Mouse (Mus musculus): ENCODE measurements around the gene Nrxn1.

DNA sequence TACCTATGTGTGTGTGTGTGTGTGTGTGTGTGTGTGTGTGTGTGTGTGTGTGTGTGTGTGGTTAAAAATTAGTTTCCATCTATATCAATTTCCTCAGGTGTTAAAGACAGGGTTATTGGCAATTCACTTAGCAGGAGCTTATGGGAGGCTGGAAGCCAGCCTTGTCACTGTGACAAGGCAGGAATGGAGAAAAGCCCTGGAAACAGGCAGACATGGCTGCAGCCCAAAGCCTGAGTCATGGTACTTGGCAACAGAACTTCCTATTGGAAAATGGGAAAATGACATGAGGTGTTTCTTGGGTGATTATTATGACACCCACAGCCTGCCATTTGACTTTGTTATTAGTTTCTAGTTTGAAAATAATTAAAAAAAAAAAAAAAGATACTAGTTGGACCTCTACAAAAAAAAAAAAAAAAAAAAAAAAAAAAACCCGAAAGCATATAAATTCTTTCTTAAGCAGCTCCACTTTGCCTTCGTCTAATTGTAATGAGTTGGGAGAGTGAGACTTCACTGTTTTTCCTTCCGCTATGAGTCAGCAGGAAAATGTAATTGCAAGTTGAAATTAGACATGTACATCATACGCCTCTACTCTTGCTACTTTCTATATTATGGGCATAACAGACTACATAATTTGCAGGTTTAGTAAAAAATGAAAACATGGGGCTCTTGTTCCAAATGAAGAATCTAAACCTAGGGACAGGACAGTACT, 486.0 kb downstream of the Nrxn1 start:
- TF ChIP-seq CHD2 (IDR thresholded peaks at IDR 0.05; ENCODE audit: low read depth, low read length) (no peak), ZNF384 (IDR thresholded peaks at IDR 0.05; ENCODE audit: low read depth, low read length) (no peak)

All from ES-E14 (cell line).